Mouse (Mus musculus): ENCODE results near the gene Nfkb2.

Nfkb2 gene

GRCm38 (mm10) chr19:46308303-46308702, 4.2 kb downstream of the Nfkb2 start:
- in situ Hi-C loops (cut with MboI, MseI) = loop anchor here (5.0 kb wide), 1 partner anchor 511 kb away; no protein-coding TSS in a partner anchor

GRCm38 (mm10) chr19:46308706-46309435, 4.8 kb downstream of the Nfkb2 start:
- in situ Hi-C loops (cut with MboI, MseI) = loop anchor here (5.0 kb wide), 1 partner anchor 512 kb away; no protein-coding TSS in a partner anchor

GRCm38 (mm10) chr19:46309651-46310305, 5.7 kb downstream of the Nfkb2 start:
- in situ Hi-C loops (cut with MboI, MseI) = loop anchor here (5.0 kb wide), 1 partner anchor 512 kb away; no protein-coding TSS in a partner anchor

- in situ Hi-C loops (cut with MboI, MseI) = no loop called here
Observed at GRCm38 (mm10) chr19:46310312-46310865, 6.3 kb downstream of the Nfkb2 start.

- in situ Hi-C loops (cut with MboI, MseI) = no loop called here
Observed at GRCm38 (mm10) chr19:46311341-46311740, 7.2 kb downstream of the Nfkb2 start.

GRCm38 (mm10) chr19:46312566-46312965, 8.4 kb downstream of the Nfkb2 start:
- in situ Hi-C loops (cut with MboI, MseI) = no loop called here

GRCm38 (mm10) chr19:46313116-46313515, 9.0 kb downstream of the Nfkb2 start:
- in situ Hi-C loops (cut with MboI, MseI) = no loop called here

GRCm38 (mm10) chr19:46313591-46313990, 9.5 kb downstream of the Nfkb2 start:
- in situ Hi-C loops (cut with MboI, MseI) = no loop called here

GRCm38 (mm10) chr19:46314151-46314601, 10.1 kb downstream of the Nfkb2 start:
- in situ Hi-C loops (cut with MboI, MseI) = no loop called here

- in situ Hi-C loops (cut with MboI, MseI) = no loop called here
Observed at GRCm38 (mm10) chr19:46314872-46315742, 11.0 kb downstream of the Nfkb2 start.

GRCm38 (mm10) chr19:46315752-46316610, 11.9 kb downstream of the Nfkb2 start:
- in situ Hi-C loops (cut with MboI, MseI) = no loop called here

- in situ Hi-C loops (cut with MboI, MseI) = no loop called here
Observed at GRCm38 (mm10) chr19:46316846-46317545, 12.9 kb downstream of the Nfkb2 start.

- in situ Hi-C loops (cut with MboI, MseI) = no loop called here
Observed at GRCm38 (mm10) chr19:46317546-46317885, 13.4 kb downstream of the Nfkb2 start.

GRCm38 (mm10) chr19:46318031-46318471, 13.9 kb downstream of the Nfkb2 start:
- in situ Hi-C loops (cut with MboI, MseI) = no loop called here

GRCm38 (mm10) chr19:46318586-46319378, 14.7 kb downstream of the Nfkb2 start:
- in situ Hi-C loops (cut with MboI, MseI) = no loop called here

- in situ Hi-C loops (cut with MboI, MseI) = no loop called here
Observed at GRCm38 (mm10) chr19:46320076-46320785, 16.1 kb downstream of the Nfkb2 start.

- in situ Hi-C loops (cut with MboI, MseI) = no loop called here
Observed at GRCm38 (mm10) chr19:46321101-46321943, 17.2 kb downstream of the Nfkb2 start.
